In the genomic region with DNA sequence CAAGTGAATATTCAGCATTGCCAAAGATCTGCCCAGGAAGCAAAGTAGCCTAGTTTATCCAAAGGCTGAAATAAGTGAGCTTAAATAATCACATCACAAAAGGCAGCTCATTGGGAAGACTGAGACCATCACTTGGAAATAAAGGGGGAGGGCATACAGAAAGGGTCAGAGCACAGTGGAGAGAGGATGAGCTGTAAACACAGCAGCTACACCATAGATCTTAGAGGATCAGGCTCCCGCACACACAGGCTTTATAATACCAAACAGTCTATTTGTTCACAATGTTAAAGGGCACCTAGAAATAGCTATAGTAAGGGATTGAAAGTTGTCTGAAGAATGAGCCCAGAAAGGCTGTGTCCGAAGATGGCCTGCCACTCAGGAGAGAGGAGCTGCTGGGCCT, we compare ENCODE assay signal across 8 mouse cellular contexts. TPM values are rescaled to one million over a fixed set of nuclear protein-coding genes. Genes with fewer than 3 reads are reported as not detected.
DNase-seq lines count a peak whose midpoint lies in the region; ATAC-seq and TF ChIP-seq lines count a peak whose summit lies in the region.

No protein-coding gene starts in this region.

- no peaks in the 10 kb centered on the region; the same call in 1 of the 2 replicates for H3K4me1 ChIP-seq in cerebellum, adult 2 months (ENCODE audit: control insufficient read depth, insufficient read depth, low read length)
- peaks cover 11% of the 10 kb centered on the region for H3K4me1 ChIP-seq in megakaryocyte, embryonic 14.5 days
- no peaks in the 10 kb centered on the region for H3K4me1 ChIP-seq in limb, embryonic 13.5 days
- peaks cover 5% of the 10 kb centered on the region; the same call in 1 of the 2 replicates for H3K4me1 ChIP-seq in stomach, embryonic 15.5 days

- WGBS in cerebellum, adult 2 months: 37% methylated on average over 2 of the region's 2 CpGs
- WGBS in limb, embryonic 13.5 days: 19% methylated on average over 2 of the region's 2 CpGs
- 17% methylated on average over 2 of the region's 2 CpGs for WGBS in stomach, embryonic 15.5 days

- ATAC-seq in megakaryocyte, adult 5-6 weeks (ENCODE audit: poor library complexity, severe bottlenecking): no peak
- no peak for ATAC-seq in limb, embryonic 13.5 days (ENCODE audit: low FRiP score, low read depth)
- no peak for ATAC-seq in stomach, embryonic 15.5 days (ENCODE audit: insufficient read depth, low FRiP score, low read depth)
- no peak for ATAC-seq in granulocyte monocyte progenitor cell, adult 5-6 weeks (replicated peaks; ENCODE audit: poor library complexity, severe bottlenecking)

- DNase-seq in cerebellum, adult 2 months: no peak
- DNase-seq in cerebellum, postnatal 4 days (ENCODE audit: low spot score in 2 of 2): no peak
- no peak for DNase-seq in left cerebral cortex, postnatal 36 days (ENCODE audit: low spot score in 2 of 2)

- H3K36me3 ChIP-seq in megakaryocyte, embryonic 14.5 days (replicated peaks; ENCODE audit: low read length): no peaks in the 10 kb centered on the region
- H3K36me3 ChIP-seq in limb, embryonic 13.5 days: peaks cover 4% of the 10 kb centered on the region; the same call in 1 of the 2 replicates
- no peaks in the 10 kb centered on the region for H3K36me3 ChIP-seq in stomach, embryonic 15.5 days

- TF ChIP-seq CTCF in cerebellum, adult 2 months (IDR thresholded peaks at IDR 0.05; ENCODE audit: borderline replicate concordance, insufficient read depth, low read depth, low read length): no peak

- no peaks in the 10 kb centered on the region for H3K9me3 ChIP-seq in megakaryocyte, embryonic 14.5 days
- no peaks in the 10 kb centered on the region for H3K9me3 ChIP-seq in limb, embryonic 13.5 days
- H3K9me3 ChIP-seq in stomach, embryonic 15.5 days: no peaks in the 10 kb centered on the region

- H3K4me3 ChIP-seq in cerebellum, adult 2 months (replicated peaks; ENCODE audit: insufficient read depth, low read depth, low read length): peak overlapping the region; percentile 58
- H3K4me3 ChIP-seq in megakaryocyte, embryonic 14.5 days (replicated peaks): peak overlapping the region; percentile 92
- H3K4me3 ChIP-seq in limb, embryonic 13.5 days: peak overlapping the region; percentile 52
- H3K4me3 ChIP-seq in stomach, embryonic 15.5 days (replicated peaks): peak overlapping the region; percentile 48

- H3K27ac ChIP-seq in cerebellum, adult 2 months (ENCODE audit: insufficient read depth, low read length): peak overlapping the region; percentile 42
- H3K27ac ChIP-seq in limb, embryonic 13.5 days: 0 out of 2 replicates have a peak overlapping the region, but pooled peaks have one; percentile 22
- H3K27ac ChIP-seq in stomach, embryonic 15.5 days: peak overlapping the region; percentile 51; the same call in 1 of the 2 replicates

- peak overlapping the region; percentile 72 for H3K4me2 ChIP-seq in limb, embryonic 13.5 days (replicated peaks)
- H3K4me2 ChIP-seq in stomach, embryonic 15.5 days: peak overlapping the region; percentile 84

- H3K27me3 ChIP-seq in cerebellum, adult 2 months (ENCODE audit: control insufficient read depth, insufficient read depth, low read length): no peaks in the 10 kb centered on the region
- H3K27me3 ChIP-seq in megakaryocyte, embryonic 14.5 days (replicated peaks): no peaks in the 10 kb centered on the region
- H3K27me3 ChIP-seq in limb, embryonic 13.5 days: no peaks in the 10 kb centered on the region
- H3K27me3 ChIP-seq in stomach, embryonic 15.5 days (replicated peaks): no peaks in the 10 kb centered on the region

- no peak for TF ChIP-seq POLR2A in cerebellum, adult 2 months (IDR thresholded peaks at IDR 0.05; ENCODE audit: borderline replicate concordance, insufficient read depth, low read length)

- H3K9ac ChIP-seq in limb, embryonic 13.5 days: peak overlapping the region; percentile 76
- H3K9ac ChIP-seq in stomach, embryonic 15.5 days: peak overlapping the region; percentile 77

- intact Hi-C loops in left cerebral cortex, postnatal 36 days (cut with DNase I): no loop called here

RNA-seq across cellular contexts. Expression of gene Hsf5, which starts 21.8 kb away (rescaled TPM):
- 0.36 and 0.43 TPM in 2 replicates for polyA plus RNA-seq in cerebellum, adult 2 months (2012; rRNA removed)
- not detected in 2 replicates for polyA plus RNA-seq in megakaryocyte, embryonic 14.5 days (2012; ENCODE audit: insufficient read depth, low replicate concordance)
- total RNA-seq in megakaryocyte, adult 5-6 weeks (2015): 0.09 TPM in 1 of 2 replicates, not detected in the other
- 0.07 TPM in 1 of 2 replicates, not detected in the other for total RNA-seq in megakaryocyte, adult 5-6 weeks (2017)
- 0.29 and 0.42 TPM in 2 replicates for polyA plus RNA-seq in limb, embryonic 13.5 days (2015; fragmentation: Nextera tagmentation; extraction: Ambion mirVana)
- polyA plus RNA-seq in stomach, embryonic 15.5 days (2015; fragmentation: Nextera tagmentation; extraction: Ambion mirVana): 0.26 and 0.31 TPM in 2 replicates
- total RNA-seq in left cerebral cortex, postnatal 36 days (2021): under 1 TPM; 0.42 to 0.57 TPM
- not detected in 2 replicates for total RNA-seq in granulocyte monocyte progenitor cell, adult 5-6 weeks (2014; fragmentation: Nextera tagmentation)
- total RNA-seq in granulocyte monocyte progenitor cell, adult 5-6 weeks (2017): not detected in 2 replicates

RNA-seq across cellular contexts. Expression of gene Rnf43, which starts 23.7 kb away (rescaled TPM):
- polyA plus RNA-seq in cerebellum, adult 2 months (2012; rRNA removed): 2.2 and 2.6 TPM in 2 replicates
- 1.0 and 2.7 TPM in 2 replicates for polyA plus RNA-seq in megakaryocyte, embryonic 14.5 days (2012; ENCODE audit: insufficient read depth, low replicate concordance)
- total RNA-seq in megakaryocyte, adult 5-6 weeks (2015): 3.3 and 4.0 TPM in 2 replicates
- total RNA-seq in megakaryocyte, adult 5-6 weeks (2017): 3.4 and 8.6 TPM in 2 replicates
- polyA plus RNA-seq in limb, embryonic 13.5 days (2015; fragmentation: Nextera tagmentation; extraction: Ambion mirVana): 3.2 and 4.2 TPM in 2 replicates
- 14.0 and 14.5 TPM in 2 replicates for polyA plus RNA-seq in stomach, embryonic 15.5 days (2015; fragmentation: Nextera tagmentation; extraction: Ambion mirVana)
- 1 to 10 TPM; 2.8 to 2.9 TPM for total RNA-seq in left cerebral cortex, postnatal 36 days (2021)
- 4.5 and 16.1 TPM in 2 replicates for total RNA-seq in granulocyte monocyte progenitor cell, adult 5-6 weeks (2014; fragmentation: Nextera tagmentation)
- 4.2 and 6.7 TPM in 2 replicates for total RNA-seq in granulocyte monocyte progenitor cell, adult 5-6 weeks (2017)

RNA-seq across cellular contexts. Expression of gene Mtmr4, which starts 46.8 kb away (rescaled TPM):
- 66.9 and 67.8 TPM in 2 replicates for polyA plus RNA-seq in cerebellum, adult 2 months (2012; rRNA removed)
- polyA plus RNA-seq in megakaryocyte, embryonic 14.5 days (2012; ENCODE audit: insufficient read depth, low replicate concordance): 4.6 and 7.0 TPM in 2 replicates
- total RNA-seq in megakaryocyte, adult 5-6 weeks (2015): 14.6 and 18.2 TPM in 2 replicates
- 25.9 and 28.1 TPM in 2 replicates for total RNA-seq in megakaryocyte, adult 5-6 weeks (2017)
- polyA plus RNA-seq in limb, embryonic 13.5 days (2015; fragmentation: Nextera tagmentation; extraction: Ambion mirVana): 31.1 and 38.9 TPM in 2 replicates
- polyA plus RNA-seq in stomach, embryonic 15.5 days (2015; fragmentation: Nextera tagmentation; extraction: Ambion mirVana): 25.6 and 26.5 TPM in 2 replicates
- 10 to 100 TPM; 88.0 to 93.4 TPM for total RNA-seq in left cerebral cortex, postnatal 36 days (2021)
- 25.2 and 25.4 TPM in 2 replicates for total RNA-seq in granulocyte monocyte progenitor cell, adult 5-6 weeks (2014; fragmentation: Nextera tagmentation)
- 20.3 and 22.6 TPM in 2 replicates for total RNA-seq in granulocyte monocyte progenitor cell, adult 5-6 weeks (2017)
